Mouse (Mus musculus) heart, postnatal 0 days (tissue): ENCODE measurements around the gene Stk19.
"Not testable (repeated sequence)": the region's sequence is repeated elsewhere in the genome, so short reads cannot be mapped to it uniquely, and the experiment has no call there.

Experiments
- CTCF ChIP-seq: IDR thresholded peaks from 2 replicates; pipeline ENCODE4 v1.5.1; 2016; ENCODE audit warnings: antibody characterized with exemption, control low read depth, low read depth
- EP300 ChIP-seq: IDR thresholded peaks from 2 replicates; pipeline ENCODE4 v1.6.1; 2016; ENCODE audit warnings: antibody characterized with exemption, low read depth

- not testable (repeated sequence) for TF ChIP-seq CTCF, EP300
These were observed 34.0 kb downstream of the Stk19 start for GRCm38 (mm10) chr17:34802756-34803155.
